Mouse (Mus musculus) olfactory bulb, adult 2 months (tissue): ENCODE data around the gene Praf2. TPM values are rescaled to one million over a fixed set of nuclear protein-coding genes. Genes with fewer than 3 reads are reported as not detected.
A peak's percentile ranks its signal among the peaks of the same experiment; 100 is the strongest.

Source experiments
- H3K27ac ChIP-seq: fragments of 200-500 bp; 2 replicates; pipeline ENCODE4 v1.5.1; 2012; ENCODE audit warnings: low read depth, low read length; ENCODE audit not compliant: insufficient read depth
- H3K4me1 ChIP-seq: fragments of 200-500 bp; 2 replicates; pipeline ENCODE4 v1.6.1; 2012; ENCODE audit warnings: low read length; ENCODE audit not compliant: control insufficient read depth, insufficient read depth
- H3K4me3 ChIP-seq: fragments of 200-500 bp; 2 replicates; pipeline ENCODE4 v1.5.1; 2012; ENCODE audit warnings: mild to moderate bottlenecking, low read depth, low read length, moderate library complexity; ENCODE audit not compliant: insufficient read depth
- CTCF ChIP-seq: fragments of 200-500 bp; IDR thresholded peaks from 2 replicates; pipeline ENCODE4 v1.5.1; 2012; ENCODE audit warnings: low read depth, mild to moderate bottlenecking, low read length, moderate library complexity; ENCODE audit not compliant: insufficient read depth
- POLR2A ChIP-seq: fragments of 200-500 bp; IDR thresholded peaks from 2 replicates; pipeline ENCODE4 v1.6.1; 2012; ENCODE audit warnings: mild to moderate bottlenecking, low read depth, low read length, moderate library complexity; ENCODE audit not compliant: insufficient read depth
- WGBS: fragments of 180-500 bp; shearing (Covaris S2); methylation state at CpG from one replicate; pipeline ENCODE4 v1.1.7; 2018; 5-methylcytosine and 5-hydroxymethylcytosine counted together
- polyA plus RNA-seq: library from polyadenylated mRNA; stranded (reverse); fragments of >200 nt; gene quantifications from 2 replicates; pipeline ENCODE4 v1.2.4, GENCODE M21; 2012; ENCODE audit warnings: low replicate concordance; ENCODE audit not compliant: missing spikeins, insufficient read depth, insufficient read length

Gene Praf2
- polyA plus RNA-seq = not detected in 2 replicates

DNA sequence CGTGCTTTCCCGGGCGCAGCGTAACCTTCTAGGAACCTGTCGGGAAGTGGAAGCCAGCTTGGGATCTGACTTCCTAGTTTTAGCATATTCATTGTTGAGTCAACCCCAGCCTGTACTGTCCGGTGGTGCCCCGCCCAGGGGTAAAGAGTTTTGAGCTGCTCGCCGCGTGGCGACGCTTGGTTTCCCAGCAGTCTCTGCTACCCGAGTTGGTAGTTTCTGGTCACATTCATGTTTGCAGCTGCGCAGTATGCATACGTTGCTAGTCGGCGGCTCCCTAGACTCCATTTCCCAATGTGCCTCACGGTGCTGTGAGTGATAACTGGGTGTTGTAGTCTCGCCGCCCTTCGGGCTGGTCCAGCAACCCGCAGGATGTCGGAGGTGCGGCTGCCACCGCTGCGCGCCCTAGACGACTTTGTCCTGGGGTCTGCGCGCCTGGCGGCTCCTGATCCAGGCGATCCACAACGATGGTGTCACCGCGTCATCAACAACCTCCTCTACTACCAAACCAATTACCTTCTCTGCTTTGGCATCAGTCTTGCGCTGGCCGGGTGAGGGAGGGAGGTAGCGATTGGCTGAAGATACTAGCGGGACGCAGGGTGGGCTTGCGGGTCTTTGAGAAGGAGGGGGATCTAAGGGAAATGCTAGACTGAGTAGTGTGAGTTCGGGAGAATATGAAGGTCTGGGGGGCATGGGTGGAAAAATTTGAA is at the start of gene Praf2:
Praf2 (plus strand) TSS at position 225 of the 707 bp plus-strand sequence.
- H3K4me3 ChIP-seq = peak within 1 kb of the TSS; percentile 92
- TF ChIP-seq POLR2A = no peak
- no peak for TF ChIP-seq CTCF
- peak within 1 kb of the TSS; percentile 69 for H3K27ac ChIP-seq
- peaks cover 6% of the 10 kb centered on the region; the same call in 1 of the 2 replicates for H3K4me1 ChIP-seq
- 17% methylated on average over 42 of the region's 42 CpGs for WGBS

DNA sequence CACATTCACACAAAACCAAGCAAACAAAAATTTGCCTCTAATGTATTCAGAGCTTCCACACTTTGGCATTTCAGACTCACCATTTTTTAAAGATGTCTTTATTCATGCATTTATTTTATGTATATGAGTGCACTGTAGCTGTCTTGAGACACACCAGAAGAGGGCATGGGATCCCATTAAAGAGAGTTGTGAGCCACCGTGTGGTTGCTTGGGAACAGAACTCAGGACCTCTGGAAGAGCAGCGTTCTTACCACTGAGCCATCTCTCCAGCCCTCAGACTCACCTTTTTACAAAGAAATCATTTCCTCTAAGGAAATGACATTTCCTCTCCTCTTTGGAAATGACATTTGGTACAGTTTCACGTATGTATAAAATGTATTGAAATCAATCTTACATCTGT is 49.3 kb upstream of the Praf2 start:
- no peak for TF ChIP-seq POLR2A
- no peak for TF ChIP-seq CTCF
- 48% methylated on average over 3 of the region's 3 CpGs for WGBS
- H3K4me3 ChIP-seq = no peak overlapping the region
- H3K27ac ChIP-seq = no peak overlapping the region
- peaks cover 3% of the 10 kb centered on the region; the same call in 1 of the 2 replicates for H3K4me1 ChIP-seq

DNA sequence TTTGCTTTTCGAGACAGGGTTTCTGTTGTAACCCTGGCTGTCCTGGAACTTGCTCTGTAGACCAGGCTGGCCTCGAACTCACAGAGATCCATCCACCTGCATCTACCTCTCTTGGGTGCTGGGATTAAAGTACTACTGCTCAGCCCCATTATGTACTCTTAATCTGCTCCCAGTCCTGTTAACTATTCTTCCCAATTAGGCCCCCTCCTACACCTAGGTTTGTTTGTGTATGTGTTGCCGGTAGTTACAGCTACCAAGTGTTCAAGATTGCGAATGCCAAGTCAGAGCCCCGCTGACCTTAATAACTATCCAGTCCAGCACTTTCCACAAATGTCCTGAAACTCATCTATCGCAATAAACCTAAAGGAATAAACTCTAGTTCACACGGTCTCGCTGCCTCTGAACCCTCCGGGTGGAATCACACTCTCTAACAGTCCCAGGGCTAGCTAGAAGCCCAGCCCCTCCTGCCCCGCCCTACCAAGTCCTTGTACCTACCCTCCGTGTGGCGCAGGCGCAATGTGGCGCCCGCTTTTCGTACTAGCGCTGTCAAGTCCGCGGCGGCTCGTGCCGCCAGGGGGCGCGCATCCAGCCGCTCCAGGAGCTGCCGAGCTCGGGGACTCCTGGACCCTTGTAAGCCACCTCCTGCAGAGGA is 48.7 kb upstream of the Praf2 start:
- Histone ChIP-seq H3K4me1 (peaks cover 3% of the 10 kb centered on the region; the same call in 1 of the 2 replicates), H3K4me3 (peak overlapping the region; percentile 23; the same call in 1 of the 2 replicates), H3K27ac (no peak overlapping the region)
- WGBS = 22% methylated on average over 27 of the region's 27 CpGs
- TF ChIP-seq POLR2A (no peak), CTCF (peak; percentile 49; the same call in 1 of the 2 replicates)

DNA sequence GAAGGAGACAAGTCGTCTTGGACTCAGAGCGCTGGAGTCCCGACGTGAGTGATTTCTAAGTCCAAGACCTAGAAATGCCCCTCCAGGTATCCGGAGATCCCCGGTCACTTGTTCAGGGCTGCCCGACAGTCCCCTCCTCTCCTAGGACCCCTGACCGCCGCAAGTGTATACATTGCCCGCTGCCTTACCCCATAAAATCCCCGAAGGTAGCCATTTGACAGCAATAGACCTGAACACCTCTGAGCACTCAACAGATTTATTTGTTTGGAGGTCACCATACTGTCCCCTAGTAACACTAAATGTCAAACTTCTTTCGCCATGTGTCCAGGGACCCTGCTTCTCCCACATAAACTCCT is 48.2 kb upstream of the Praf2 start:
- TF ChIP-seq CTCF (no peak), POLR2A (no peak)

DNA sequence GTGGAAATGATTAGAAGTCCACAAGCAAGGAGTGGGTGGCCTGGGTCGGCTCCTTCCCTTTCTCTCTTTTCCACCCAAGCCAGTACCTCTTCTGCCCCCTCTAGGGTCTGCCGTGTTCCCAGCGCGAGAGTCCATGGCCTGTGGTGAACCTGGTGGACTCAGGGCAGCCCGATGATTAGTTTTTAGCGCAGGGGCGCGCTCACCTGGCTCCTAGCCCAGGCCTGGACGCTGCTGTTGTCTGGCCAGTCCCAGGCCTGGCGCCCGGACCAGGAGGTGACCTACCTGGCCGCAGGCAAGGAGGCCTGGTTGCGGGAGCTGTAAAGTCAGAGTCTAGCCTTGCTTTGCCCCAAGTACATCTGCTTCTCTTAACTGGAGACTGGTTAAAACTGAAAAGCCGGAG is 47.4 kb upstream of the Praf2 start, which contains the start of gene Magix:
Magix (minus strand) TSS at position 388 of the 400 bp plus-strand sequence.
- WGBS = 66% methylated on average over 14 of the region's 14 CpGs
- no peak within 1 kb of the TSS for H3K27ac ChIP-seq
- no peak within 1 kb of the TSS; the same call in 1 of the 2 replicates for H3K4me3 ChIP-seq
- H3K4me1 ChIP-seq = no peaks in the 10 kb centered on the region
- TF ChIP-seq POLR2A (no peak), CTCF (no peak)

More for the DNA sequence above, 48.2 kb upstream of the Praf2 start:
- WGBS = 24% methylated on average over 12 of the region's 12 CpGs
- Histone ChIP-seq H3K4me1 (no peaks in the 10 kb centered on the region), H3K27ac (no peak overlapping the region), H3K4me3 (peak overlapping the region; percentile 23; the same call in 1 of the 2 replicates)

DNA sequence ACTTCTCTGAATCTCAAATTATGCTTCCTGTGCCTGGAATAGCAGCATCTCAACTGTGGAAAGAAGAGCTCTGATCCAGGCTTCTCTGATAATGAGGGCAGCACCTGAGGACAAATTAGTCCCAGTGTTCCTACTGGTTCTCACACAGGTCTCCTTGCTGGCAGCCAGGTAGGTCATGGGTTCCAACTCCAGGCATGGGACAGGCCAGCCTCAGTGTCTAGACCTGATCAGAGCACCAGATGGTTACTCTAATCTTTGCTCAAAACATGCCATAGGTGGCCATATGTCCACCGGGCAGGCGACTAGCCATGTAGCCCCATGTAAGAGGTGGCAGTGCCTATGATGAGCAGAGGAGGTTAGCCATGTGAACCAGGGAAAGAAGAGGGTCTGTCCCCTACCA is 39.9 kb upstream of the Praf2 start:
- WGBS = 93% methylated on average over 2 of the region's 2 CpGs
- H3K27ac ChIP-seq = no peak overlapping the region
- H3K4me1 ChIP-seq = no peaks in the 10 kb centered on the region
- no peak overlapping the region for H3K4me3 ChIP-seq
- TF ChIP-seq POLR2A (no peak), CTCF (no peak)

DNA sequence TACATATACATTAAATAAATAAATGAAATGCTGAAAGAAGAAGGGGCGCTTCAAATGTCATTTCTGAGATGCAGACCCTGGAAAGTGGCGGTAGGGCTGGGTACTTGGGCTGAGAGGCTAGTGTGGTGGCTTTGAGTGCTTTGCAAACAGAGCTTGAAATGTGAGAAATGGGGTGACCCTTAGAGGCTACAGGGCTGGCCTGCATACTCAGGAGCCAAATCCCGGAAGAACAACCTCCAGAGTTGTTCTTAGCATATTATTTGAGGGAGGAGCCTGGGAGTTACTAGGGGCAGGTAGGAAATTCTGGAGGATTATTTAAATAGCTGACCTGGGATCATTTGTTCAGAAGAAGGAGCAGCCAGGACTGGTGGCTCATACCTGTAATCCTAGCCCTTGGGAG is 37.8 kb upstream of the Praf2 start:
- TF ChIP-seq POLR2A (no peak), CTCF (no peak)
- Histone ChIP-seq H3K4me3 (no peak overlapping the region), H3K27ac (no peak overlapping the region), H3K4me1 (no peaks in the 10 kb centered on the region)
- WGBS = 73% methylated on average over 3 of the region's 3 CpGs

DNA sequence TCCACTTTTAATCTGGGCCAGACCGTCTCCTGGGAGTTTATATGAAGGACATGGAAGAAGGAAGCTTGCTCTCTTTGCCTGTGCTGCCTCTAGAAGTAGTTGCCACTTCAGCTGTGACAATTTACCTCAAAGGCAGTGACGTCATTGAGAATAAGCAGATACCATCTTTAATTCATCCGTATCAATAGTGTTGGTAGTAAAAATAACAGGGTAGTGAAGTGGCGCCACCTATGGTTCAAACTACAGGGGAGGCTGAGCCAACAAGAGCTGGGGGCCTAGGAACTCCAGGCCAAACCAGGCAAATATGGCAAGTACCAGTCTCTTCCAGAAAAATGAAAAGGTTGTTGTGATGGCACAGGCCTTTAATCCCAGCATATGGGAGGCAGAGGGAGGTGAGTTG is 35.4 kb upstream of the Praf2 start:
- Histone ChIP-seq H3K27ac (no peak overlapping the region), H3K4me3 (no peak overlapping the region), H3K4me1 (no peaks in the 10 kb centered on the region)
- no peak for TF ChIP-seq POLR2A
- TF ChIP-seq CTCF = no peak
- 32% methylated on average over 4 of the region's 4 CpGs for WGBS

DNA sequence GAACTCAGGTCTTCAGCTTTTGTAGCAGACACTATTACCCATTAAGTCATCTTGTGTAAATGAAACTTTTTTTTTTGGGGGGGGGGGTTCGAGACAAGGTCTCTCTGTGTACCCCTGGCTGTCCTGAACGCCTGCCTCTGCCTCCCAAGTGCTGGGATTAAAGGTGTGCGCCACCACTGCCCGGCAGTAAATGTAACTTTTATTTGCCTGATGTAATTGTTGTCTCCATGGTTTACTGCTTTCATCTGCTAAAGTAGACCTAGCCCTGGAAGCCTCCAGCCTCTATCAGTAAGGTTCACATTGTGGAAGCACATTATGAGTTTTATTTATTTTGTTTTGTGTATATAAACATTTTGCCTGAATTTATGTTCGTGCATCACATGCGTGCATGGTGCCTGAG is 31.7 kb upstream of the Praf2 start:
- 34% methylated on average over 6 of the region's 6 CpGs for WGBS
- no peak overlapping the region for H3K27ac ChIP-seq

More for the DNA sequence above, 31.7 kb upstream of the Praf2 start:
- 0 out of 2 replicates have a peak, but pooled peaks cover 7% of the 10 kb centered on the region for H3K4me1 ChIP-seq
- TF ChIP-seq POLR2A = no peak
- TF ChIP-seq CTCF = no peak
- H3K4me3 ChIP-seq = no peak overlapping the region
